Mouse (Mus musculus) thymus, adult 2 months (tissue): ENCODE data around the gene 4933414I15Rik.

Source experiments
- CTCF ChIP-seq: fragments of 200-500 bp; IDR thresholded peaks from 2 replicates; pipeline ENCODE4 v1.5.1; 2012; ENCODE audit warnings: mild to moderate bottlenecking, control low read depth, low read length, moderate library complexity, borderline replicate concordance; ENCODE audit not compliant: control insufficient read depth, poor library complexity, insufficient read depth; ENCODE audit errors: extremely low read depth
- POLR2A ChIP-seq: fragments of 200-500 bp; IDR thresholded peaks from 2 replicates; pipeline ENCODE4 v1.6.1; 2012; ENCODE audit warnings: mild to moderate bottlenecking, low read length, control low read depth, moderate library complexity; ENCODE audit not compliant: control insufficient read depth, poor library complexity, insufficient read depth; ENCODE audit errors: extremely low read depth

- no peak for TF ChIP-seq CTCF
- TF ChIP-seq POLR2A, result no peak
These were observed 10.1 kb upstream of the 4933414I15Rik start, which contains the start of gene Prop1 for GRCm38 (mm10) chr11:50953665-50954064.
